Mouse (Mus musculus): ENCODE results near the gene Exoc2. TPM values are rescaled to one million over a fixed set of nuclear protein-coding genes. Genes with fewer than 3 reads are reported as not detected.

Gene Exoc2
- polyA plus RNA-seq, 1 experiment from 2014 or later: 47.0 TPM

DNA sequence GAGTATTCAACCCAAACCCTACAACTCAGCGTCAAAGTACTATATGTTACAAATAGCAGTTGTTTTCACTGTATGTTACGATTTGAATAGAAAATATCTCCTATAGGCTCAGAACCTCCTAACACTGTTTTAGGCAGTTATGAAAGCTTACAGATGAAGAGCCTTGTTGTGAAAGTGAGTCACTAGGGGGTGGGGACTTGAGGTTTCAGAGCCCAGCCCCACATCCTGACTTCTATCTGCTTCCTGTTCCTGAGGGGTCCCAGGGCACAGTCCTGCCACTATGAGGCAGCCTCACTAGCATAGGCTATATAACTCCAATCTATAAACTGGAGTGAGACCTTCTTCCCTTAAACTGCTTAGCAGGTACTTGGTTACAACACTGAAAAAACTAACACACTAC, 1.8 kb downstream of the Exoc2 start:
- no peak overlapping the region for H3K27ac ChIP-seq (ENCODE audit: low read depth)
- WGBS: 88% methylated on average over 2 of the region's 2 CpGs
- DNase-seq (peak; percentile 36), ATAC-seq (ENCODE audit: insufficient read depth) (no peak)
- no peaks in the 10 kb centered on the region for H3K9me3 ChIP-seq (ENCODE audit: low read depth, low read length)
- no peak overlapping the region for H3K4me3 ChIP-seq (ENCODE audit: low read depth, low read length)
- peak overlapping the region; percentile 7; the same call in 1 of the 2 replicates for H3K4me2 ChIP-seq
- H3K27me3 ChIP-seq (ENCODE audit: insufficient read depth, low read length): 0 out of 2 replicates have a peak, but pooled peaks cover 3% of the 10 kb centered on the region
- peaks cover 16% of the 10 kb centered on the region for H3K4me1 ChIP-seq (ENCODE audit: insufficient read depth)
- H3K9ac ChIP-seq: no peak overlapping the region
- TF ChIP-seq CTCF (IDR thresholded peaks at IDR 0.05; ENCODE audit: low read depth): no peak
- H3K36me3 ChIP-seq (ENCODE audit: insufficient read depth): no peaks in the 10 kb centered on the region

DNA sequence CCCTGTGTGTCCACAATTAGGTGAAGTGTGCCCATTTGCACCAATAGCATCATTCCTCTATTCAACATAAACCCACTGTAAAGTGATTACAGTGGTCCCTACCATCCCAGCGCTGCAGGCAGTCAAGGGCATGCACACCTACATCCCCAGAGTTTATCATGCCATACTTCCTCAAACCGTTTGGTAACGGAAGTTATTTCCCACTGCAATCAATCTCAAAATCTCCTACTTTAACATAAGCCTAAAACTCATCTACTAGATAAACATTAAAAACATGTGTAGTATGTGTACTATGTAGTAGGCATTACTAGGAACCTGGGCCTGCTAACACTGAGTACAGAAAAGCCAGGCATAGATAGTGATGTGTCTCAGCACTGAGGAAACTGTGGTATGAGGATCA, 2.8 kb downstream of the Exoc2 start:
- TF ChIP-seq CTCF (IDR thresholded peaks at IDR 0.05; ENCODE audit: low read depth): no peak
- H3K9me3 ChIP-seq (ENCODE audit: low read depth, low read length): no peaks in the 10 kb centered on the region
- DNase-seq (no peak), ATAC-seq (ENCODE audit: insufficient read depth) (no peak)
- H3K27ac ChIP-seq (ENCODE audit: low read depth): no peak overlapping the region
- 73% methylated on average over 3 of the region's 3 CpGs for WGBS
- H3K36me3 ChIP-seq (ENCODE audit: insufficient read depth): no peaks in the 10 kb centered on the region
- H3K4me1 ChIP-seq (ENCODE audit: insufficient read depth): peaks cover 18% of the 10 kb centered on the region
- 0 out of 2 replicates have a peak, but pooled peaks cover 3% of the 10 kb centered on the region for H3K27me3 ChIP-seq (ENCODE audit: insufficient read depth, low read length)
- H3K4me2 ChIP-seq: no peak overlapping the region
- H3K9ac ChIP-seq: no peak overlapping the region
- H3K4me3 ChIP-seq (ENCODE audit: low read depth, low read length): no peak overlapping the region

DNA sequence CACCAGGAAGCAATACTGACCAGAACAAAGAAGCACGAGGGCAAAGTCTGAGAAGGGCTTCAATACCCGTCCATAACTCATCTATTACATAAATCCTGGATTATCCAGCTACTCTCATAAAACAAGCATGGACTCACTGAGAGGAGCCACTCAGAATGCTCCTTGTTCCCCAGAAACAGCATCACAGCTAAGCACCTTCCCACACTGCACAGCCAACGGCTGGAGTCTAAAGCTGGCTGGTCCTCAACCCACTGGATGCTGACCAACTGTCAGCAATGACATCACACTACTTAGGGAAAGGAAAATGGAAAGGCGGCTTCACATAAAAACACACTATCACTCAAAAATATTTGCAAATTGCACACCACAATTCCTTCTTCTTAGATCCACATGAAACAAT, 5.6 kb downstream of the Exoc2 start:
- 42% methylated on average over 4 of the region's 4 CpGs for WGBS
- peaks cover 14% of the 10 kb centered on the region for H3K4me1 ChIP-seq (ENCODE audit: insufficient read depth)
- no peak for ATAC-seq (ENCODE audit: insufficient read depth)
- peak; percentile 58 for DNase-seq
- no peaks in the 10 kb centered on the region for H3K27me3 ChIP-seq (ENCODE audit: insufficient read depth, low read length)
- no peaks in the 10 kb centered on the region for H3K36me3 ChIP-seq (ENCODE audit: insufficient read depth)
- H3K4me3 ChIP-seq (ENCODE audit: low read depth, low read length): no peak overlapping the region
- no peak overlapping the region for H3K9ac ChIP-seq
- H3K27ac ChIP-seq (ENCODE audit: low read depth): no peak overlapping the region
- no peak overlapping the region for H3K4me2 ChIP-seq
- TF ChIP-seq CTCF (IDR thresholded peaks at IDR 0.05; ENCODE audit: low read depth): no peak
- no peaks in the 10 kb centered on the region for H3K9me3 ChIP-seq (ENCODE audit: low read depth, low read length)

DNA sequence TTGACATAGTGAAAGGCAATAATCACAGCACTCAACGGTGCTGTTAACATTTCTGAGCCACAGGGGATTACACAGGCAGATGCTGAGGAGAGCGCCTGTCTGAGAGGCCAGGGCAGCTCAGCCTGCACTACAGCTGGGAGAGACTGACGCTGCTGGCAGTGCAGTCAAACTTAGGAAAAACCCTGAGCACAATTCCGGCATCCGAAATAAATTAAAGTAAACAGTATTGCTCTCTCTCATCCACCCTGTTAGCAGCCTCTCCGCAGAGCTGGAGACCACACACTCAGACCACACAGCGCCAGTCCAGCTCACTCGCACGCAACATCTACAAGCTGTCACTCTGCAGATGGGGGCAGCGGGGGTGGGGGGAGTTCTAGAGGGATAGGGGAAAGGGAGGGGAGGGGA, 7.4 kb downstream of the Exoc2 start:
- H3K36me3 ChIP-seq (ENCODE audit: insufficient read depth): no peaks in the 10 kb centered on the region
- no peaks in the 10 kb centered on the region for H3K27me3 ChIP-seq (ENCODE audit: insufficient read depth, low read length)
- peaks cover 14% of the 10 kb centered on the region for H3K4me1 ChIP-seq (ENCODE audit: insufficient read depth)
- DNase-seq (peak; percentile 90), ATAC-seq (ENCODE audit: insufficient read depth) (peak; percentile 98)
- no peaks in the 10 kb centered on the region for H3K9me3 ChIP-seq (ENCODE audit: low read depth, low read length)
- WGBS: 11% methylated on average over 10 of the region's 10 CpGs
- H3K4me2 ChIP-seq: peak overlapping the region; percentile 26; the same call in 1 of the 2 replicates
- H3K27ac ChIP-seq (ENCODE audit: low read depth): peak overlapping the region; percentile 58; the same call in 1 of the 2 replicates
- no peak for TF ChIP-seq CTCF (IDR thresholded peaks at IDR 0.05; ENCODE audit: low read depth)
- no peak overlapping the region for H3K4me3 ChIP-seq (ENCODE audit: low read depth, low read length)
- no peak overlapping the region for H3K9ac ChIP-seq

DNA sequence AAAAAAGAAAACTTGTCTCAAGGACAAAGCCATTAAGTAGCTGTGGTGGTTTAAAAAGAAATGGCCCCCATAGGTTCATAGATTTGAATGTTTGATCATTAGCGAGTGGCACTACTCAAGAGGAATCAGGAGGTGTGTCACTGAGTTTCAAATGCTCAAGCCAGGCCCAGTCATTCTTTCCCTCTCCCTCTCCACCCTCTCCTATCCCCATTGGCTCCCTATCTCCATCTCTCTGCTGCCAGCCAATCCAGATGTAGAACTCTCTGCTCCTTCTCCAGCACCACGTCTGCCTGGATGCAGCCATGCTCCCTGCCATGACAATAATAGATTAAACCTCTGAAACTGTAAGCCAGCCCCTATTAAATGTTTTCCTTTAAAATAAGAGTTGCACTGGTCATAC, 12.0 kb downstream of the Exoc2 start:
- no peaks in the 10 kb centered on the region for H3K9me3 ChIP-seq (ENCODE audit: low read depth, low read length)
- ATAC-seq (ENCODE audit: insufficient read depth): no peak
- no peak overlapping the region for H3K9ac ChIP-seq
- H3K4me1 ChIP-seq (ENCODE audit: insufficient read depth): 0 out of 2 replicates have a peak, but pooled peaks cover 3% of the 10 kb centered on the region
- no peak for DNase-seq
- WGBS: 48% methylated on average over 2 of the region's 2 CpGs
- H3K4me3 ChIP-seq (ENCODE audit: low read depth, low read length): no peak overlapping the region
- no peaks in the 10 kb centered on the region for H3K36me3 ChIP-seq (ENCODE audit: insufficient read depth)
- no peak overlapping the region for H3K4me2 ChIP-seq
- no peak for TF ChIP-seq CTCF (IDR thresholded peaks at IDR 0.05; ENCODE audit: low read depth)
- no peak overlapping the region for H3K27ac ChIP-seq (ENCODE audit: low read depth)
- no peaks in the 10 kb centered on the region for H3K27me3 ChIP-seq (ENCODE audit: insufficient read depth, low read length)

DNA sequence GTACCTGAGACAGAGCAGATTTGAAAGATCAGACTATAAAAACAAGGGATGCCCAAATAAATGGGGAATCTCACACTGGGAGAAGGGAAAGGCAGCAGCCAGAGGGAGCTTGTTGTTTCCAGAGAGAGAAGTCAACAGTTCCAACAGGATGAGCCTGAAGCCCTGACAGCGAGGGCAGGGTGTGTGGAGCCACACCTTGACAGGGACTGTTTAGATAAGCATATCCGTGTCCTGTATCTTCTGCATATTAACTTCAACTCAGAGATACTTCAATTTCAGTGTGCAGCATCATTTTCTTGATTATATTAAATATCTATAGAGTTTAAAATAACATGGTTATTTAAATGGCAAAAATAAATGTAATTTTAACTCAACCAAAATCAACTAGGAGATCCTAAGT, 13.2 kb downstream of the Exoc2 start:
- no peak for TF ChIP-seq CTCF (IDR thresholded peaks at IDR 0.05; ENCODE audit: low read depth)
- Histone ChIP-seq H3K4me3 (ENCODE audit: low read depth, low read length) (no peak overlapping the region), H3K4me2 (no peak overlapping the region), H3K9me3 (ENCODE audit: low read depth, low read length) (no peaks in the 10 kb centered on the region), H3K9ac (no peak overlapping the region), H3K27me3 (ENCODE audit: insufficient read depth, low read length) (no peaks in the 10 kb centered on the region), H3K36me3 (ENCODE audit: insufficient read depth) (no peaks in the 10 kb centered on the region), H3K4me1 (ENCODE audit: insufficient read depth) (no peaks in the 10 kb centered on the region), H3K27ac (ENCODE audit: low read depth) (no peak overlapping the region)
- ATAC-seq (ENCODE audit: insufficient read depth): no peak
- WGBS: 77% methylated on average over 2 of the region's 2 CpGs
- no peak for DNase-seq

DNA sequence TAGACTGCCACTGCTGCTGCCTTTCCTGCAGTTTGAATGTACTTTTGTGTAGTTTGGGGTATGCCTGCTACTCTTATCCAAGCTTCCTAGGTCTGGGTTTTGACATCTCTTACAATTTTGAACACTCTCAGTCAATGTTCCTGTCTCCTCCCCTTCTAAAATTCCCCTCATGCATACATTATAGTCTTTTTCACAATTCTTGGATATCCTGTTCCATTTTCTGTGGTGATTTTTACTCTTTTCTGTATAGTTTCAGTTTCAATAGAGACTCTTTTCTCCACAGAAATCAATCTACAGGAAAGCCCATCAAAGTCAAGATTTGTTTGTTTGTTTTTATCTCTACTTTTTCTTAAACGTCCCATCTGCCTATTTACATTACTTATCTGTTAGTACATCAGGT, 20.3 kb downstream of the Exoc2 start:
- no peak overlapping the region for H3K9ac ChIP-seq
- H3K9me3 ChIP-seq (ENCODE audit: low read depth, low read length): no peaks in the 10 kb centered on the region
- TF ChIP-seq CTCF (IDR thresholded peaks at IDR 0.05; ENCODE audit: low read depth): no peak
- no peak for ATAC-seq (ENCODE audit: insufficient read depth)
- no peaks in the 10 kb centered on the region for H3K27me3 ChIP-seq (ENCODE audit: insufficient read depth, low read length)
- no peak overlapping the region for H3K4me2 ChIP-seq
- H3K4me3 ChIP-seq (ENCODE audit: low read depth, low read length): no peak overlapping the region
- H3K36me3 ChIP-seq (ENCODE audit: insufficient read depth): no peaks in the 10 kb centered on the region
- H3K4me1 ChIP-seq (ENCODE audit: insufficient read depth): no peaks in the 10 kb centered on the region
- DNase-seq: no peak
- WGBS: 11% methylated on average over 1 of the region's 1 CpGs
- H3K27ac ChIP-seq (ENCODE audit: low read depth): no peak overlapping the region

DNA sequence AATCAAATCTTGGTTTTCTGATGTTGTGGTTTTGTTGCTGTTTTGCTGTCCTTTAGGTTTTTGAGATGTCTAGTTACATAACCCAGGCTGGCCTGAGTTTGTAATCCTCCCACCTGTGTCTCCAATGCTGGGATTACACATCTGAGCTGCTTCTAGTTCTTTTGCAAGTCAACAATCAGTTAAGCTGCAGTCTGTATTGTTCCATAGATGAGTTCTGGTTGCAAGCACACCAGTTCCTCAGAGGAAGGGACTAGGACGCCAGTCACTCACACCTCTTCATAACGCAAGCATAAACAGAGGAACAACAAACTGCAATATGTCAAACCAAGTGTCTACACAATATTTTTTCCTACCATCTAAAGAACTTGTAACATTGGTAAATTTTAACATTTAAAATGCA, 21.8 kb downstream of the Exoc2 start:
- 0 out of 2 replicates have a peak, but pooled peaks cover 2% of the 10 kb centered on the region for H3K36me3 ChIP-seq (ENCODE audit: insufficient read depth)
- DNase-seq (no peak), ATAC-seq (ENCODE audit: insufficient read depth) (no peak)
- no peak overlapping the region for H3K4me3 ChIP-seq (ENCODE audit: low read depth, low read length)
- no peaks in the 10 kb centered on the region for H3K9me3 ChIP-seq (ENCODE audit: low read depth, low read length)
- 78% methylated on average over 2 of the region's 2 CpGs for WGBS
- no peaks in the 10 kb centered on the region for H3K27me3 ChIP-seq (ENCODE audit: insufficient read depth, low read length)
- TF ChIP-seq CTCF (IDR thresholded peaks at IDR 0.05; ENCODE audit: low read depth): no peak
- H3K4me1 ChIP-seq (ENCODE audit: insufficient read depth): peaks cover 2% of the 10 kb centered on the region; the same call in 1 of the 2 replicates
- no peak overlapping the region for H3K9ac ChIP-seq
- H3K4me2 ChIP-seq: no peak overlapping the region
- no peak overlapping the region for H3K27ac ChIP-seq (ENCODE audit: low read depth)

Measured in lung, embryonic 14.5 days (tissue).